Mouse (Mus musculus): ENCODE results near the gene Vasp.
"Not testable (repeated sequence)": the region's sequence is repeated elsewhere in the genome, so short reads cannot be mapped to it uniquely, and the experiment has no call there.

Gene Vasp

GRCm38 (mm10) chr7:19303770-19304169 lies 32.2 kb upstream of the Vasp start:
- DNase-seq (ENCODE audit: low spot score): no peak

- no peak for DNase-seq (ENCODE audit: low spot score)
Observed at GRCm38 (mm10) chr7:19303046-19303305, 31.4 kb upstream of the Vasp start.

- DNase-seq (ENCODE audit: low spot score): no peak
Observed at GRCm38 (mm10) chr7:19302264-19303045, 30.8 kb upstream of the Vasp start.

GRCm38 (mm10) chr7:19301461-19302263 lies 30.0 kb upstream of the Vasp start:
- no peak for DNase-seq (ENCODE audit: low spot score)

- DNase-seq (ENCODE audit: low spot score): no peak
Observed at GRCm38 (mm10) chr7:19300501-19301421, 29.1 kb upstream of the Vasp start.

- DNase-seq (ENCODE audit: low spot score): no peak
Observed at GRCm38 (mm10) chr7:19299194-19299593, 27.6 kb upstream of the Vasp start.

- no peak for DNase-seq (ENCODE audit: low spot score)
Observed at GRCm38 (mm10) chr7:19297794-19298193, 26.2 kb upstream of the Vasp start.

GRCm38 (mm10) chr7:19297034-19297433 lies 25.4 kb upstream of the Vasp start:
- no peak for DNase-seq (ENCODE audit: low spot score)

GRCm38 (mm10) chr7:19295503-19296185 lies 24.0 kb upstream of the Vasp start:
- DNase-seq (ENCODE audit: low spot score): peak; percentile 98

- DNase-seq (ENCODE audit: low spot score): no peak
Observed at GRCm38 (mm10) chr7:19290969-19291596, 19.5 kb upstream of the Vasp start.

GRCm38 (mm10) chr7:19284763-19285162 lies 13.1 kb upstream of the Vasp start:
- no peak for DNase-seq (ENCODE audit: low spot score)

- no peak for DNase-seq (ENCODE audit: low spot score)
Observed at GRCm38 (mm10) chr7:19283406-19283804, 11.8 kb upstream of the Vasp start.

GRCm38 (mm10) chr7:19282791-19283405 lies 11.3 kb upstream of the Vasp start:
- no peak for DNase-seq (ENCODE audit: low spot score)

- DNase-seq (ENCODE audit: low spot score): no peak
Observed at GRCm38 (mm10) chr7:19282385-19282784, 10.8 kb upstream of the Vasp start, which contains the start of gene Rtn2. Rtn2 (plus strand) TSS chr7:19282624.

GRCm38 (mm10) chr7:19281680-19282304 lies 10.2 kb upstream of the Vasp start:
- not testable (repeated sequence) for DNase-seq (ENCODE audit: low spot score)

- DNase-seq (ENCODE audit: low spot score): no peak
Observed at GRCm38 (mm10) chr7:19279581-19280114, 8.0 kb upstream of the Vasp start, which contains the start of gene Ppm1n. Ppm1n (minus strand) TSS chr7:19280064.

- DNase-seq (ENCODE audit: low spot score): no peak
Observed at GRCm38 (mm10) chr7:19279052-19279451, 7.4 kb upstream of the Vasp start.

GRCm38 (mm10) chr7:19276253-19276652 lies 4.6 kb upstream of the Vasp start:
- no peak for DNase-seq (ENCODE audit: low spot score)

- DNase-seq (ENCODE audit: low spot score): no peak
Observed at GRCm38 (mm10) chr7:19272173-19272764, 652 bp upstream of the Vasp start.

Data from layer of hippocampus, adult 9-10 months (tissue).